Mouse (Mus musculus): ENCODE measurements around the gene Taok1.
"Not testable (repeated sequence)": the region's sequence is repeated elsewhere in the genome, so short reads cannot be mapped to it uniquely, and the experiment has no call there.

DNA sequence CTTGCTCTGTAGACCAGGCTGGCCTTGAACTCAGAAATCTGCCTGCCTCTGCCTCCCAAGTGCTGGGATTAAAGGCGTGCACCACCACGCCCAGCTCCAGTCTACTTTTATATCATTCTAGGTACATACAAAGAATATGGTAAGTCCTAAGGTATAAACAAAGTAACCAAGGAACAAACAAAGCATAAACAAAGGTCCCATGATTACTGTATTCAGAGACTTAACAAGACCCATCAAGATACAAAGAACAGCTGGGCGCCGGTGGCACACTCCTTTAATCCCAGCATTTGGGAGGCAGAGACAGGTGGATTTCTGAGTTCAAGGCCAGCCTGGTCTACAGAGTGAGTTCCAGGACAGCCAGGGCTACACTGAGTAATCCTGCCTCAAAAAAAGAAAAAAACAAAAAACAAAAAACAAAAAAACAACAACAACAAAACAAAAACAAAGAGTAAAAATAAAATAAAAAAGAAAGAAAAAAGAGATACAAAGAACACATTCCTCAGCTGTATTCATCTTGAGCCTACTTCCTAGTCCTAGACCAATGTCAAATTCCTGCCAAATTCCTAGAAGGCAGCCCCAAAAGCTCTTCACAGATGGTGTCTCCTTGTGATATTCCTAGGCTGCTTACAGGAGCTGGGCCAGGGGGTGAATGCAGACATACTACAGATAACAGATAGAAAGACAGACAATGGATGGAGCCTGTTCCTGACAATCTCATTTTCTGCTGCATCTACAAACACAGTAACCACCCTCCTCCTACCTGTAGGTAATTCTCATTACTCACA is 46.0 kb upstream of the Taok1 start:
- TF ChIP-seq ZC3H11A (IDR thresholded peaks at IDR 0.05; ENCODE audit: borderline replicate concordance, low read depth, low read length); HCFC1 (IDR thresholded peaks at IDR 0.05; ENCODE audit: borderline replicate concordance, insufficient read depth, low read length); ZNF384 (IDR thresholded peaks at IDR 0.05; ENCODE audit: low read depth, low read length); MAFK (IDR thresholded peaks at IDR 0.05; ENCODE audit: insufficient read depth, low read depth, low read length); CHD2 (IDR thresholded peaks at IDR 0.05; ENCODE audit: low read depth, low read length): not testable (repeated sequence)

All from ES-E14 (cell line).